24 mouse cellular contexts compared by ENCODE assay signal in genomic region chr9:5542604-5543003, GRCm38 (mm10).
A peak's percentile ranks its signal among the peaks of the same experiment; 100 is the strongest.
DNase-seq lines count a peak whose midpoint lies in the region; ATAC-seq and TF ChIP-seq lines count a peak whose summit lies in the region.
"Had no signal": no experiment of that assay in that cellular context is flagged by ENCODE, and none has a peak within 500 bp of the region (broad histone marks: within the 10 kb centered on the region; RNA-seq: fewer than 3 reads in every experiment).

No protein-coding gene starts in this region.

- TF ChIP-seq POLR2A in CH12.LX (IDR thresholded peaks at IDR 0.05; ENCODE audit: low read depth, low read length): no peak

- no peak overlapping the region for H3K27ac ChIP-seq in midbrain, embryonic 12.5 days (replicated peaks)
- no peak overlapping the region for H3K27ac ChIP-seq in midbrain, embryonic 14.5 days (replicated peaks; ENCODE audit: low read depth, low read length)
- H3K27ac ChIP-seq in CH12.LX (ENCODE audit: insufficient read depth, low read depth): no peak overlapping the region
- H3K27ac ChIP-seq: embryonic facial prominence, embryonic 10.5 days; embryonic facial prominence, embryonic 13.5 days; forebrain, embryonic 12.5 days; forebrain, embryonic 15.5 days; heart, adult 2 months; heart, embryonic 10.5 days; hindbrain, embryonic 12.5 days; hindbrain, embryonic 15.5 days had no signal

- no peak for DNase-seq in midbrain, embryonic 14.5 days
- DNase-seq in CH12.LX (ENCODE audit: extremely low read depth): peak; percentile 10
- DNase-seq in Patski (ENCODE audit: low read depth, low spot score): no peak
- DNase-seq in thymus, postnatal 10 days (ENCODE audit: low spot score in 2 of 2): no peak
- DNase-seq in cerebellum, adult 11 months: no peak
- DNase-seq: adrenal gland, adult 2 months; adrenal gland, postnatal 14 days; B cell, adult 2 months; cerebellum, adult 11-12 months; cerebellum, adult 8-10 months; cerebellum, postnatal 10 days; cerebellum, postnatal 36 days; embryo, embryonic 11 days; gastrocnemius, postnatal 25 days; heart, adult 2 months had no signal

- H3K4me1 ChIP-seq in midbrain, embryonic 12.5 days: no peaks in the 10 kb centered on the region
- no peaks in the 10 kb centered on the region for H3K4me1 ChIP-seq in midbrain, embryonic 14.5 days (ENCODE audit: control insufficient read depth, insufficient read depth, low read length)
- H3K4me1 ChIP-seq in CH12.LX (ENCODE audit: control insufficient read depth in 1 of 2, insufficient read depth in 2 of 2): no peaks in the 10 kb centered on the region
- H3K4me1 ChIP-seq: embryonic facial prominence, embryonic 10.5 days; embryonic facial prominence, embryonic 13.5 days; forebrain, embryonic 12.5 days; forebrain, embryonic 15.5 days; heart, embryonic 10.5 days; hindbrain, embryonic 12.5 days; hindbrain, embryonic 15.5 days had no signal

- TF ChIP-seq RAD21 in CH12.LX (IDR thresholded peaks at IDR 0.05; ENCODE audit: low read depth, low read length): peak; percentile 52

- no peak overlapping the region for H3K4me2 ChIP-seq in midbrain, embryonic 12.5 days (replicated peaks)
- H3K4me2 ChIP-seq in midbrain, embryonic 14.5 days (ENCODE audit: low read length): no peak overlapping the region
- no peak overlapping the region for H3K4me2 ChIP-seq in CH12.LX (ENCODE audit: insufficient read depth, low read depth, poor library complexity, severe bottlenecking)
- H3K4me2 ChIP-seq: embryonic facial prominence, embryonic 13.5 days; forebrain, embryonic 12.5 days; forebrain, embryonic 15.5 days; hindbrain, embryonic 12.5 days; hindbrain, embryonic 15.5 days had no signal

- no peaks in the 10 kb centered on the region for H3K79me2 ChIP-seq in CH12.LX (replicated peaks; ENCODE audit: control insufficient read depth, extremely low read depth, insufficient read depth, poor library complexity, severe bottlenecking)

- H3K9ac ChIP-seq in midbrain, embryonic 12.5 days (replicated peaks): no peak overlapping the region
- no peak overlapping the region for H3K9ac ChIP-seq in midbrain, embryonic 14.5 days (replicated peaks; ENCODE audit: low read length)
- no peak overlapping the region for H3K9ac ChIP-seq in CH12.LX (ENCODE audit: insufficient read depth, low read depth)
- H3K9ac ChIP-seq: embryonic facial prominence, embryonic 13.5 days; forebrain, embryonic 12.5 days; forebrain, embryonic 15.5 days; hindbrain, embryonic 12.5 days; hindbrain, embryonic 15.5 days had no signal

- ATAC-seq in midbrain, embryonic 12.5 days (ENCODE audit: low FRiP score, low read depth): peak; percentile 47; the same call in 1 of the 2 replicates
- no peak for ATAC-seq in midbrain, embryonic 14.5 days (ENCODE audit: low FRiP score, low TSS enrichment)
- ATAC-seq in Patski: no peak
- ATAC-seq: forebrain, embryonic 15.5 days had no signal

- TF ChIP-seq CTCF in CH12.LX (conservative IDR thresholded peaks at IDR 0.05 in 1 of 2, IDR thresholded peaks at IDR 0.05 in 1 of 2; ENCODE audit: low read depth in 2 of 2, low read length in 2 of 2) (peak in 1 of 2 experiments; percentile 61; a peak in 2 of 4 replicates), Patski (IDR thresholded peaks at IDR 0.05) (peak; percentile 16)

- TF ChIP-seq EP300 in CH12.LX (IDR thresholded peaks at IDR 0.05; ENCODE audit: low read length): no peak

- no peaks in the 10 kb centered on the region for H3K27me3 ChIP-seq in midbrain, embryonic 12.5 days
- no peaks in the 10 kb centered on the region for H3K27me3 ChIP-seq in midbrain, embryonic 14.5 days (ENCODE audit: control insufficient read depth, insufficient read depth, low read length)
- H3K27me3 ChIP-seq in CH12.LX (replicated peaks): no peaks in the 10 kb centered on the region
- no peaks in the 10 kb centered on the region for H3K27me3 ChIP-seq in Patski
- H3K27me3 ChIP-seq: embryonic facial prominence, embryonic 13.5 days; forebrain, embryonic 12.5 days; forebrain, embryonic 15.5 days; hindbrain, embryonic 12.5 days; hindbrain, embryonic 15.5 days had no signal

- in situ Hi-C loops in CH12.LX (cut with MboI; ENCODE audit: low pct_ligation_motif_present, low pct_unique_long_range_greater_than_20kb, low sequenced_read_pairs): no loop called here
- in situ Hi-C loops in Patski (cut with MboI; ENCODE audit: low pct_unique_long_range_greater_than_20kb): no loop called here

- WGBS in midbrain, embryonic 12.5 days: 79% methylated on average over 1 of the region's 1 CpGs
- WGBS in midbrain, embryonic 14.5 days: 72% methylated on average over 1 of the region's 1 CpGs

- no peak overlapping the region for H3K4me3 ChIP-seq in midbrain, embryonic 12.5 days
- no peak overlapping the region for H3K4me3 ChIP-seq in midbrain, embryonic 14.5 days (replicated peaks; ENCODE audit: low read depth, low read length)
- no peak overlapping the region for H3K4me3 ChIP-seq in CH12.LX (replicated peaks in 1 of 3; ENCODE audit: low read depth in 2 of 3, low read length in 2 of 3, poor library complexity in 1 of 3)
- H3K4me3 ChIP-seq: embryonic facial prominence, embryonic 10.5 days; embryonic facial prominence, embryonic 13.5 days; erythroblast, embryonic 14.5 days; forebrain, embryonic 12.5 days; forebrain, embryonic 15.5 days; heart, adult 2 months; heart, embryonic 10.5 days; hindbrain, embryonic 12.5 days; hindbrain, embryonic 15.5 days had no signal

- POLR2A ChIA-PET in Patski (lab: Charles Lee): no interaction called here

- H3K36me3 ChIP-seq in midbrain, embryonic 12.5 days: no peaks in the 10 kb centered on the region
- no peaks in the 10 kb centered on the region for H3K36me3 ChIP-seq in midbrain, embryonic 14.5 days (ENCODE audit: control insufficient read depth, insufficient read depth, low read length)
- H3K36me3 ChIP-seq in CH12.LX (replicated peaks in 1 of 2; ENCODE audit: control insufficient read depth in 1 of 2, insufficient read depth in 1 of 2, low read length in 1 of 2): no peaks in the 10 kb centered on the region
- H3K36me3 ChIP-seq: embryonic facial prominence, embryonic 10.5 days; embryonic facial prominence, embryonic 13.5 days; forebrain, embryonic 12.5 days; forebrain, embryonic 15.5 days; heart, embryonic 10.5 days; hindbrain, embryonic 12.5 days; hindbrain, embryonic 15.5 days had no signal

- no peaks in the 10 kb centered on the region for H3K9me3 ChIP-seq in midbrain, embryonic 12.5 days
- no peaks in the 10 kb centered on the region for H3K9me3 ChIP-seq in midbrain, embryonic 14.5 days (ENCODE audit: control insufficient read depth, low read length)
- H3K9me3 ChIP-seq in CH12.LX (replicated peaks; ENCODE audit: low read length): no peaks in the 10 kb centered on the region
- H3K9me3 ChIP-seq: embryonic facial prominence, embryonic 10.5 days; embryonic facial prominence, embryonic 13.5 days; forebrain, embryonic 12.5 days; forebrain, embryonic 15.5 days; heart, embryonic 10.5 days; hindbrain, embryonic 12.5 days; hindbrain, embryonic 15.5 days had no signal

- dilution Hi-C loops in CH12.LX (cut with MboI; ENCODE audit: extremely low pct_ligation_motif_present, extremely low pct_unique_long_range_greater_than_20kb, low sequenced_read_pairs): no loop called here

- CTCF ChIA-PET in Patski (lab: Charles Lee): interaction anchor here (0.9 kb wide), 1 partner anchor 28 kb away, joined by 3 read pairs; no protein-coding TSS in a partner anchor

TF ChIP-seq in CH12.LX, 34 proteins besides CTCF, POLR2A, EP300 and RAD21:
- TF ChIP-seq SMC3 (IDR thresholded peaks at IDR 0.05; ENCODE audit: low read depth, low read length) (peak; percentile 50), TCF12 (IDR thresholded peaks at IDR 0.05; ENCODE audit: low read depth, low read length) (no peak), RCOR1 (conservative IDR thresholded peaks at IDR 0.05; ENCODE audit: low read depth, low read length) (no peak), MYC (IDR thresholded peaks at IDR 0.05; ENCODE audit: low read depth, low read length) (no peak), MAX (IDR thresholded peaks at IDR 0.05; ENCODE audit: low read length) (no peak), BHLHE40 (IDR thresholded peaks at IDR 0.05; ENCODE audit: low read depth, low read length) (no peak)
TF ChIP-seq in CH12.LX: peak in this region for 1.
